Mouse (Mus musculus): ENCODE results near the gene Dop1b.
"Not testable (repeated sequence)": the region's sequence is repeated elsewhere in the genome, so short reads cannot be mapped to it uniquely, and the experiment has no call there.

The Dop1b gene

DNA sequence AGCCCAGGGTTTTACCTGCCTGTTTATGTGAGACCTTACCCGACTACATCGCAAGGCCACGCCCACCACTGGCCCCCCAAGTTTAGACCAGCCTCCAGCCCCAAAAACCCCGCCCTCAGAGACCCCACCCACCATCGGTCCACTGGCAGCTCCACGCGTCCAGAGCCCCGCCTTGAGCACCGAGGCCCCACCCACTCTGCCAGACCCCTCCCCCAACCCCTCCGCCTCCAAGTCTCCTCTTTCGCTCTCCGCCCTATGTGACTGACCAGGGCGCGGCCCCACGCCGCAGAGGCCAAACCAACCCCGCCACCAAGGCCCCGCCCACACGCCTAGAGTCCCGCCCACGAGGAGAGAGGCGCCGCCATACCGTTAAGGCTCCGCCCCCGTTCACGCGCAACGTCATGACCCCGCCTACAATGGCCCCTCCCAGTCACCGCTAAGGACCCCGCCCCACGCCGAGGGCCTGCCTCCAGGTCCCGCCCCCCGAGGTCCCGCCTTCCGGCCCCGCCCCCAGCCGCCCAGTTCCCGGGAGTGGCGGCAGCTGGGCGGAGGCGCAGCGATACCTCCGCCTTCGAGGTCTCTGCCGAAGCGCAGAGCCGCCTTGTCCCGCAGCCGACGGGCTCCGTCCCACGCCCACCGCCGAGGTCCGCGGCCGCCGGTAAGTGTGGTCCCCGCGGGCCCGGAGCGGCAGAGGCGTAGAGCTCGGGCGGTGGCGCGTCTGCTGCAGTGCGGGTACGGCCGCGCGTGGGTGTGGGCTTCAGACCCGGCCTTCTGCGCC is at the start of gene Dop1b:
Gene Dop1b, plus strand, starts transcription at position 494 of the 778 bp plus-strand sequence.
- DNase-seq (ENCODE audit: low read depth, low spot score) = peak; percentile 97

DNA sequence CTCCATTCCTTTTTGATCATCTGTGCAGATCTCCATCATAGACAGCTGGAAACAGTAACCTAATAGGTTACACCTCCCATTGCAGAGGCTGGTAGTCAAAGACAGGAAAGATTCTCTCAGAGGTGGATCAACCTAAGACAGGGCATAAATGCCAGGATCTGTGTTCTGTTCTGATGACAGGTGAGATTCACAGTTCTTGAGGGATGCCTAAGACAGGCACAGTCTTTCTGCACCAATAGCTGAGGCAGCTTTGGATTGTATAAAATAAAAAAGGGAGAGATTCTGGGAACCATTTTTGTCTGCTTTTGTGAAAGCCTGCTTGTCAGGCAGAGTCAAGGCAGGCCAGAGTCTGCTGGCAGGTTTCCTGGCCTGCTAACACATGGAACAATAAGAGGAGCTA is 43.7 kb upstream of the Dop1b start:
- no peak for DNase-seq (ENCODE audit: low read depth, low spot score)

DNA sequence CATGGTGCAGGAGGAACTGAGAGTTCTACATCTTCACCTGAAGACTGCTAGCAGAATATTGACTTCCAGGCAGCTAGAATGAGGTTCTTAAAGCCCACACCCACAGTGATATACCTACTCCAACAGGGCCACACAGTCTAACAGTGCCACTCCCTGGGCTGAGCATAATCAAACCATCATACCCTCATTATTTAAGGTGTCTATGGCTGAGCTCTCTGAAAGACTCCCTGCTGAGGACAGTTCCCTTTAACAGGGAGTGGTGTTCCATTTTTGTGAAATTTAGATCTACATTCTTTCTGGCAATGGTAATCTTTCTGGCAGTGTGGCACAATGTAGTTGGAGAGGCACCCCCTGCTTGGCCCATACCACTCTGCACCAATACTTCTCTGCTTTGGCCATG is 42.2 kb upstream of the Dop1b start:
- no peak for DNase-seq (ENCODE audit: low read depth, low spot score)

DNA sequence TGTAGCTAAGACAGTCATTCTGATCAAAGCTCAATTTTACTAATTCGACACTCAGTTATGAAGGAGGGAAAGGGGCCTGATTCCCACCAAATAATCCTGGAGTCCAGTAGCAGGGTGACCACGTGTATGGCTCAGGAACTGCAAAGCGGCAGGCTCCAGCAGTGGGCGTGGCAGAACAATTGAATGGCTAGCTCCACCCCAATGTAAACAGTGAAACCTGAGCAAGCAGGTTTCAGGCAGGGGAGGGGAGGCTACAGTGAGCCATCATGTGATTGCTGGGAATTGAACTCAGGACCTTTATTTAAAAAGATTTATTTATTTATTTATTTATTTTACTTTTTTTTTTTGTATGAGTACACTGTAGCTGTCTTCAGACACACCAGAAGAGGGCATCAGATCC is 41.2 kb upstream of the Dop1b start:
- DNase-seq (ENCODE audit: low read depth, low spot score) = not testable (repeated sequence)

DNA sequence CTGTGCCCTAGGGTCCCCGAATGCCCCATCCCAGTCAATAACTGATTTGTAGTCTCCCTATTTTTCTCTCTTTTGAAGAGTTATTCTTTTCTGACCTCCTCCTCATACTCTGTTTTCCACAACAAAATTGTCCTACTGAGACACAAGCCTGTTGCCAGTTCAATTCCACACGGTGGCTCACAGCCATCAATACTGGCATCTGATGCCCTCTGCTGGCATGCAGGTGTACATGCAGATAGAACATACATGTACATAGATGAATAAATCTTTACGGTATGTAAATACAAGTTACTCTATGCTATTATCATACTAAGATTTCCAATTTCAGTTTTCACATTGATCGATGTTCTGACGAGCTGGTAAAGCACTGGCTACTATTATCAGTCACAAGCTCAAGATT is 40.6 kb upstream of the Dop1b start:
- DNase-seq (ENCODE audit: low read depth, low spot score) = no peak

DNA sequence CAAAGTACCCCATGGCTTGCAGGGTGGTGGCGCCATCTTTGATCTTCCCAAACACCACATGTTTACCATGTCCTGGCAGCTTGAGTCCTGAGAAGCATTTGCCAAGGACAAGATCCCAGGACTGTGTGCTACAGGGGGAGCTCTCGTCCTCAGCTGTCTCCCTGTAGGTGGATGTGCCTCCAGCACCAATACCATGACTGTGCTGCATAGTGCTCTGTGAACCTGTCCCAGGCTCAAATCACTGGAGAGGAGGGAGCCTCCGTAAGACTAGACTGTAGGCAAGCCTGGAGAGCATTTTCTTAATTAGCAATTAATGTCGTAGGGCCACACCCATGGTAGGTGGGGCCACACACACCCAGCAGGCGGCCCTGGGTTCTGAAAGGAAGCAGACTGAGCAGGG is 35.3 kb upstream of the Dop1b start:
- DNase-seq (ENCODE audit: low read depth, low spot score) = no peak

DNA sequence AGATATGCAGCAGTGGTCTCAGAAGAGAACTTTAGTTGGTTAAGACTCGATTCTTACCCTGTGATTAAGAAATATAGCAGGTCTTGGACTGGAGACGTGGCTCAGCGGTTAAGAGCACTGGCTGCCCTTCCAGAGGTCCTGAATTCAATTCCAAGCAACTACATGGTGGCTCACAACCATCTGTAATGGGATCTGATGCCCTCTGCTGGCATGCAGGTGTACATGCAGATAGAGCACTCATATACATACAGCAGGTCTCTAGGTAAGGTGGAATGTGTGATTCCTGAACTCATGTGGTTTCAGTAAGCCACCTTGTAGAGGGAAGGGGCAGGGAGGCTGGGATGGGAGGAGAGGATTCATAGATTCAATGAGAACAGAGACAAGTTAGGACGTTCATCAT is 33.5 kb upstream of the Dop1b start:
- no peak for DNase-seq (ENCODE audit: low read depth, low spot score)

DNA sequence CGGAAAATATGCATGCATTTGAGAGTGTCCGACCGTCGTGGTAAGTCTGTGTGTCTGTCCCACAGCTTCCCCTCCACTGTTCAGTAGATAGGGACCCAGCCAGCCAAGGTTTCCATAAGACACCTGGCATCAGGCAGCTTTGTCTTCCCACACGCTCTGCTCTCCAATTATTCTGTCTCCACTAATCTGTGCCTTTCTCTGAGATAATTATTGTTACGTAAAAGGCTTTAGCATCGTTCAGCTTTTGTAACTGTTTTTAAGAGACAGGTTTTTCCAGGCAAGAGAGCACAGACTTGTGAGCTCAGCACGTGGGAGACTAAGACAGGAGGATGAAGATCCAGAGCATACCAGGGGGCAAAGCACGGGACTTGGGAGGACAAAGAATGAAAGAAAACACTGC is 32.5 kb upstream of the Dop1b start:
- no peak for DNase-seq (ENCODE audit: low read depth, low spot score)

DNA sequence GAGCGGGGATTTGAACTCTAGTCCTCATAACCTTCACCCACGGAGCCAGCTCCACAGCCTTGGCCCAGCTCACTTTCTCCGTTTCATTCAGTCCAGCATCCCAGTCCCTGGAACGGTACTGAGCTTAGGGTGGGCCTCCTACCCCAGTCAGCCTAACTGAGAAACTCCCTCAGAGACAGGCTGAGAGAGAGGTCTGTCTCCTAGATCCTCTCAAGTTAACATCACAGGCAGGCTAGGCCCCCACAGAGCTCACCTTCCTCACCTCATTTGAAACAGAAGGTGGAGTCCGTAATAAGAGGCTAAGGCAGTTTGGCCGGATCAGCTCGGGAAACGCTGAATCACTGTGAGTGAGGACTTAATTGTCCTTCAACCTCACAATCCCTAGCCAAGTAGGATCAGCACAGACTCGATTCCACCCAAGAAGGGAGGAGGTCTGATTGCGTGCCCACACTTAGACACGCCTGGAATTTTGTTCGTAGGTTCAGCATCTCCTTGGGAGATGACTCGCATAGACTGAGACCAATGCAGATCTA is 29.5 kb upstream of the Dop1b start:
- no peak for DNase-seq (ENCODE audit: low read depth, low spot score)

DNA sequence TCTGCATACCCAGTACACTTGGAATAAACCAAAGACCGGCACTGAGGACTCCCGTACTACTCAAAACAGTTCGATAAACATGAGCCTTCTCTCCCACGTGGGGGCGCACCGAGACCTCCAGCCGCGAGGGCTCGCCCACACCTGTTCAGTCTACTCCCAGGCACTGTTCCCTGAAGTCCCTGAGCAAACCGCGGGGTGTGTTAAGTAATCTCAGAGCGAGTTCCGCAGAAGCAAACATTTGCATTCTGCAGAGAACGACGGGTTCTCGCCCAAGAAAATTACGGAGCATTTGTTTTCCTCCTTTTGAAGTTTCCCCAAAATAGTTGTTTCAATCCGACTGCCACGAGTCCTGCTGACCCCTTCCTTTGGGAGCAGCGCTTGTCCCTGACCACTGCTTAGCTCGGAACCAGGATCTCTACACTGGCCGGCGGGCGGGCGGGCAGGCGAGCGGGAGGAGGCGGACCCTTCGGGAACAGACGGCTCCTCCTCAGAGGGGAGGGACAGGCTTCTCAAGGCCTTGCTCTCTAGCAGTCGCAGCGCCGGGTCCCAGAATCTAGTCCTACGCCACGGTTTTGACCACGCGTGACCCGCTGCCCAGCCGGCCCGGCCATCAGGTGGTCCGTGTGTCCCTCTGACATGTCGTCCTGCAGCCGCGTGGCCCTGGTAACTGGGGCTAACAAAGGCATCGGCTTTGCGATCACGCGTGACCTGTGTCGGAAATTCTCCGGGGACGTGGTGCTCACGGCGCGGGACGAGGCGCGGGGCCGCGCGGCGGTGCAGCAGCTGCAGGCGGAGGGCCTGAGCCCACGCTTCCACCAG is 28.8 kb upstream of the Dop1b start, which contains the start of gene Cbr3:
Gene Cbr3, plus strand, starts transcription at position 527 of the 819 bp plus-strand sequence.
- peak; percentile 47 for DNase-seq (ENCODE audit: low read depth, low spot score)

DNA sequence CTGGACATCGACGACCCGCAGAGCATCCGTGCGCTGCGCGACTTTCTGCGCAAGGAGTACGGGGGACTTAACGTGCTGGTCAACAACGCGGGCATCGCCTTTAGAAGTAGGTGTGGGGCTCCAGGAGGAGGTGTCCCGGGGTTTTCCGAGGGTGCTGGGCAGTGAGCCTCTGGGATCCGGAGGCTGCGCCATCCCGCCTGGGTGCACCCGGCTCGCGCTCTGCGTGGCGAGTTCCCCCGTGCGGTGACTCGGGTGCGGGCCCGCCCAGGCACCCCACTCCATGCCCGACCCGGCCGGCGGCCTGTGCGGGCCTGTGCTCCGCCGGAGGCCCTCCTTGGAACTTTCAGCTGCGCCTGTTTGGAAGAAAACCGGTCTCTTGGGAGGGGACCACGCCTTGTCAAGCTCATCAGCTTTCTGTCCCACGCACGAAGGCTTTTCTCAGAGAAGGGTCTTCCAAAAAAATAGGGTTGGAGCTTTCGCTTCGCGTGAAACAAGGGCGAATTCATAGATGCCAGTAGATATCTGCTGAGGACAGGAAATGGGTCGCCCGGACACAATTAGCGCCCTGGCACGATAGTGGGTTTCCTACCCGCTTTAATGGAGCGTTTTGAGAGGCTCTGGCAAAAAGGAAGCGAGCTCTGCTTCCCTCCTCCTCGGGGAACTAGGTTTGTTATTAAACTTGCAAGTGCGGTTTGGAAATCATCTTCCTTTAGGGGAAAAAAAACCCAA is 28.0 kb upstream of the Dop1b start:
- peak; percentile 33 for DNase-seq (ENCODE audit: low read depth, low spot score)

DNA sequence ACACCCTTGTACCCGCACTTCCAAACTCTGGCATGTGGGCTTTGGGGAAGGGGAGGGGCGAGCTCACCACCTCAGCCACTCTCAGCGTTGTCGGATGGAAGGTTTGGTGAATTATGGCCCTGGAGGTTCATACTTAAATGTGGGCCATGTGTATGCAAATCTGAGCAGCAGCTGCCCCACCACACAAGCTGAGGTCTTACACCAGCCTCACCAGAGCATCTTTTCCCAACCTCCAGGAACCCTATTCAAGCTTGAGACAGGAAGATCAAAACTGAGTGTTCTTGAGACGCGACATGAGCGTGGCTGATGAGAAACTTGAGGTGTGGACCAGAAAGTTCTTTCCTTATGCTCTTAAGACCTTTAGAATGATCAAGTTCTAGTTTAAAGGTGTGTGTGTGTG is 27.3 kb upstream of the Dop1b start:
- no peak for DNase-seq (ENCODE audit: low read depth, low spot score)

DNA sequence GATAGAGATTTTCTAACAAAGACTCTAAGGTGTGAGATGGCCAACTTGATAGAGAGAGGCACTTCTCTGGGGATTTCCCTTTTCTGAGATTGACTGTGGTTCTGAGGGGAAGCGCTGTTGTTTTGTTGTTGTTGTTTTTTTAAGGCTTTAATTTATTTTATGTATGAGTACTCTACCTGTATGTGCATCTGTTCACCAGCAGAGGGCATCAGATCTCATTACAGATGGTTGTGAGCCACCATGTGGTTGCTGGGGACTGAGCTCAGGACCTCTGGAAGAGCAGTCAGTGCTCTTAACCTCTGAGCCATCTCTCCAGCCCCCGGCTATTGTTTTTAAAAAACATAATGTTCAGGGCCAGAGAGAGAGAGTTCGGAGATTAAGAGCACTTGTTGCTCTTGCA is 25.9 kb upstream of the Dop1b start:
- DNase-seq (ENCODE audit: low read depth, low spot score) = not testable (repeated sequence)

DNA sequence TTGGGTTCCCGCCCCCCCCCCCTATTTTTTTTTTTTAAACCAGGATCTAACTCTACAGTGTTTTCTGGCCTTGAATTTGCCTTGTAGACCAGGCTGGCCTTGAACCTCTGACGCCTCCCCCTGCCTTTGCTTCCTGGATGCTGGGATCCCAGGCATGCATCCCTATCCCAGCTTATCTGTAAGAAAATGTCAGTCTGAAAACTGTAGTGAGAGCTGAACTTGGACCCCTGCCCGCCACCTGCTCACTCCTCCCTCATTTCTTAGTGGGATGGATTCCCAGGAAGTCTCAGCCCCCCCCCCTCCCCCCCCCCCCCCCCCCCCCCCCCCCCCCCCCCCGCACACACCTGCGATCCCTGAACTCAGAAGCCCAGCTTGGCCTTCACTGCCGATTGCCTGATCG is 25.3 kb upstream of the Dop1b start:
- DNase-seq (ENCODE audit: low read depth, low spot score) = no peak

DNA sequence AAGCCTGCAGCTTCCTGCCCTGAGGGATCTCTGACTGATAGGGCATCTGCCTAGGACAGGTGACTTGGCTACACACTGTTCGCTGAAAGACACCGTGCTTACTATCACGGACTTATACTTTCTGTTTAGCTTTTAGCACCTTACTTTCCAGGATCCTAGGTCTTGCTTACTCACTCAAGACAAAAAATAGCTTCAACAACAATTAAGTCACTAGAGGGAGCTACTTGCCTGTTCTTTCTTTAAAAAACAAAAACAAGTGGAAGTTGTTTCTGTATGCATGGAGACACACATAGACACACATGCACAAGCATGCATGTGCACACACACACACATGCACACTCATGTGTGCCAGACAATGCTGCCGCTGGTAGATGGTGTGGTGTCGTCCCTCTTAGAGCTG is 24.8 kb upstream of the Dop1b start:
- peak; percentile 20 for DNase-seq (ENCODE audit: low read depth, low spot score)

DNA sequence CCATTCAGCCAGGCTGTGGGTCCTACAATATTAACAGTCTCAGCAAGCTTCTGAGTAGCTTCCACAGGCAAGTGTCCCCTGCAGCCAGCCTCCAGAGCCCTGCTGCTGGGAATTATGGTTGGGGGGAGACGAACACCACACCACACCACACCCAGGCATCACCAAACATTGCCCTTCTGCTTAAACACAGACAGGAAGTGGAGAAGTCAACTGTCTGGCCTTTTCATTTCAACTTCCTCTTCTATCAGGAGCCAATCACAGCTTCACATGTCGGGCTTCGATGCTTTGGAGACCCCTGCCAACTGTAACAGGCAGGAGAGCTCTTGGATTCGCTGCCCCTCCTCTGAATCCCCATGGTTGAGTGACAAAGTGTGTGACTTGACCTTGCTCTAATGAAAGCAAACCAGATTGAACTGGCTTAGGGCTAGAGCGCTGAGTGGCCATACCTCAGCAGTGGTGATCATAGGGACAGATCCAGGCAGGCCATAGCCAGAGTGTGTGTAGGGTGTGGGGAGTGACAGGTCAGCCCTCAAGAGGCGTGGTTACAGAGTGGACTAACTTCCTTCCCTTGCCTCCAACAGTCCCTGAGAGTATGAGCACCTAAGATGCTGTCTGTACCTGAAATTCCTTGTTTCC is 20.4 kb upstream of the Dop1b start:
- no peak for DNase-seq (ENCODE audit: low read depth, low spot score)

DNA sequence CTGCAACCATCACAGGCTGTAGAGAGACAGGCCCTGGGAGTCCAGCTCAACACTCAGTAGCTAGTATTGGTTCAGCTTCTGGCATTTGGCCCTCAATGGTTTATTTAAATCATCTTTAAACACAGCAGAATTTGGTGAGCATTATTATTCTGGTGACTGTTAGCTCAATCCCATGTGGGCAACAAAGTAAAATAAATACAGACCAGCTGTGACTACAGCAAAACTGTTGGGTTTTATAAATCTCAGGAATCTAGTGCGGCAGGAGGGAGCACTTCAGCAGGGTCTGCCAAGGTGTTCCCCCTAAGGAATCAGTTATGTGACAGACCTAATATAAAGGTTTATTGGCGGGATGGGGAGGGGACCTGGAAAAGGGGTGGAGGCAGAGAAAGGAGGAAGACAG is 19.0 kb upstream of the Dop1b start:
- no peak for DNase-seq (ENCODE audit: low read depth, low spot score)

DNA sequence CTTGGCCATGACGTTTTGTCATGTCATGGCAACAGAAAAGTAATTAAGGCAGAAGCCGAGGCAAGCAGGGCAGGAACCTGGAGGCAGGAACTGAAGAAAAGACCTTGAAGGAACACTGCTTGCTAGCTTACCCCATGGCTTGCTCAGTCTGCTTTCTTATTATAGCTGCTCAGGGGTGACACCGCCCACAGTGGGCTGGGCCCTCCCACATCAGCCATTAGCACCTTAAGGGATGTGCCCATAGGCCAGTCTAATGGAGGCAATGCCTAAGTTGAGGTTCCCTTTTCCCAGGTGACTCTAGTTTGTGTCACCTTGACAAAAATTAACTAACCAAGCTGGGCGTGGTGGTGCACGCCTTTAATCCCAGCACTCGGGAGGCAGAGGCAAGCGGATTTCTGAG is 4.6 kb upstream of the Dop1b start:
- DNase-seq (ENCODE audit: low read depth, low spot score) = no peak

DNA sequence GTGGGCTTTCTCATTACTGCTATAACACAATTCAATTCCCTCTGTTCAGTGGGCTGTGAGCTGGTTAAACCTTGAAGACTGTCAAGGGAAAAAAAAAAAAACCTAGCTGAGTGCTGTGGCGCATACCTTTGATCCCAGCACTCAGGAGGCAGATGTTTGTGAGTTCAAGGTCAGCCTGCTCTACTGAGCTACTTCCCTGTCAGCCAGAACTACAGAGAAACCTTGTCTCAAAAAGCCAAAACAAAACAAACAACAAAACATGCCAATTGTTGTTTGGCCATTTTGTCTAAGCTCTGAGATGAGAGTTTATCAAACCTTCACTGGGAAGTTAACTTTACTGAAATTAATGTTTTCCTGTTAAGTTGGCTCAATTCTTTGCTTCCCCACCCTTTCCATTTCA is 2.5 kb upstream of the Dop1b start:
- no peak for DNase-seq (ENCODE audit: low read depth, low spot score)

DNA sequence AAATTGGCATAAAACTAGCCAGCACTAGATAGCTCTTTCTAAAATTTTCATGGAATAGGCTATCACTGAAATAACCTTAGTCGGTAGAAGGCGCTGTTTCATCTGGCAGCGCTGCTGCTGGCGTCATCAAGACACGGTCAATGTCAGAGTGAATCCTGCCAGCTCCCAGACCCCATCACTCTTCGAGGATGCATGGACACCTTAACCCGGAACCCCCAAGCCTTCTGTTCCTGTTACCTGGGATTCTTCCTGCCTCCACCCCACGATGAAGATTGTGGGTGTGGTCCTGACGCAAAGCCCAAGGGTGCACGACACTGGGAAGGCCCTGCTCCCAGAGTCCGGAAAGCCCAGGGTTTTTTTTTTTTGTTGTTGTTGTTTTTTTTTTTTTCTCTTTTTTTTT is 780 bp upstream of the Dop1b start:
- peak; percentile 68 for DNase-seq (ENCODE audit: low read depth, low spot score)

DNA sequence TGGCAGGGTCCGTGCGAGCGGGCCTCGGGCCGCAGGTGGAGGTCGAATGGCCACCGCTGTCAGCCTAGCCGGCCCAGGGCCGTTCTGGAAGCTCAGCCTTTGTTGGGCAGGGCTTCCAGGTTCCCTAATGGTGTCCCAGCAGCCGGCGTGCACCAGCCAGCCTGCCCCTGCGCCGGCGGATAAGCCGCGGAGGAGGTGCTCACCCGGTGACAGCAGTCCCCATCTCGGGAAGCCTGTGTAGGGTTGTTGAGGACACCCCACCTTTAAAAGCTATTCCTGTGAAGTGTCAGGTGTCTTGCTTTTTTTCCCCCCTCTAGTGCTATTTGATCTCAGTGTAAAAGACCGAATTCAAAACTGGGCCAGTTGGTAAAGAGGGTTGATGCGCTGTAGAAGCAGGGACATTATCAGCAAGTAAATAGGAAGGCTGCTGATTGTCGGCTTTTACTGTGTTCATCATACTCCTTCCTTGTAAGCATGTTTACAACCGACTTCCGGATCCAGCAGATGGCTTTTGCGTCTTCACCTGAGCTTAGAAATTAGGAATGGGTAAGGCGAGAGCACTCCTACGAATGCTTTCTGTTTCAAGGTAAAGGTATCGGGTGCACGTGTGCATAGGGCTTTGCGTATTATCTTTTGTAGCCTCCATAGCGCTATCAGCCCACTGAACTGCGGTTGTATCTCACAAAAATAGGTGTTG is 633 bp downstream of the Dop1b start:
- DNase-seq (ENCODE audit: low read depth, low spot score) = no peak

Data from forelimb bud, embryonic 11.5 days (tissue).